Mouse (Mus musculus) ovary, postnatal 10 days (tissue): ENCODE measurements around the gene Baiap2l1.
"Not testable (repeated sequence)": the region's sequence is repeated elsewhere in the genome, so short reads cannot be mapped to it uniquely, and the experiment has no call there.

ENCODE experiments used
- DNase-seq: peaks from one replicate; pipeline ENCODE4 v3.0.0; 2022; ENCODE audit warnings: low spot score

The Baiap2l1 gene

GRCm38 (mm10) chr5:144357881-144358591 lies at the start of gene Baiap2l1:
Gene Baiap2l1 (minus strand): TSS chr5:144358112.
- DNase-seq, result peak; percentile 72

- no peak for DNase-seq
Observed at GRCm38 (mm10) chr5:144406256-144406655, 48.3 kb upstream of the Baiap2l1 start.

GRCm38 (mm10) chr5:144400821-144401220 lies 42.9 kb upstream of the Baiap2l1 start:
- no peak for DNase-seq

GRCm38 (mm10) chr5:144397566-144397965 lies 39.7 kb upstream of the Baiap2l1 start:
- no peak for DNase-seq

GRCm38 (mm10) chr5:144394142-144394541 lies 36.2 kb upstream of the Baiap2l1 start:
- no peak for DNase-seq

- DNase-seq, result peak; percentile 18
Observed at GRCm38 (mm10) chr5:144387851-144388250, 29.9 kb upstream of the Baiap2l1 start.

- DNase-seq, result no peak
Observed at GRCm38 (mm10) chr5:144383936-144384335, 26.0 kb upstream of the Baiap2l1 start.

- DNase-seq, result no peak
Observed at GRCm38 (mm10) chr5:144381782-144382181, 23.9 kb upstream of the Baiap2l1 start.

- no peak for DNase-seq
Observed at GRCm38 (mm10) chr5:144380689-144381088, 22.8 kb upstream of the Baiap2l1 start.

GRCm38 (mm10) chr5:144379431-144379830 lies 21.5 kb upstream of the Baiap2l1 start:
- DNase-seq, result no peak

- no peak for DNase-seq
Observed at GRCm38 (mm10) chr5:144372885-144373284, 15.0 kb upstream of the Baiap2l1 start.

GRCm38 (mm10) chr5:144372177-144372576 lies 14.3 kb upstream of the Baiap2l1 start:
- no peak for DNase-seq

- no peak for DNase-seq
Observed at GRCm38 (mm10) chr5:144370986-144371385, 13.1 kb upstream of the Baiap2l1 start.

GRCm38 (mm10) chr5:144368661-144369205 lies 10.8 kb upstream of the Baiap2l1 start:
- DNase-seq, result no peak

GRCm38 (mm10) chr5:144366551-144366950 lies 8.6 kb upstream of the Baiap2l1 start:
- not testable (repeated sequence) for DNase-seq

- DNase-seq, result no peak
Observed at GRCm38 (mm10) chr5:144364680-144365357, 6.9 kb upstream of the Baiap2l1 start.

- DNase-seq, result no peak
Observed at GRCm38 (mm10) chr5:144360346-144360745, 2.4 kb upstream of the Baiap2l1 start.

GRCm38 (mm10) chr5:144359886-144360285 lies 2.0 kb upstream of the Baiap2l1 start:
- DNase-seq, result no peak

- DNase-seq, result no peak
Observed at GRCm38 (mm10) chr5:144358592-144358917, 643 bp upstream of the Baiap2l1 start.

- DNase-seq, result peak; percentile 56
Observed at GRCm38 (mm10) chr5:144357551-144357880, 396 bp downstream of the Baiap2l1 start.

- DNase-seq, result no peak
Observed at GRCm38 (mm10) chr5:144356776-144357455, 996 bp downstream of the Baiap2l1 start.

- no peak for DNase-seq
Observed at GRCm38 (mm10) chr5:144352250-144353047, 5.5 kb downstream of the Baiap2l1 start.
